Mouse (Mus musculus): ENCODE measurements around the gene Ankrd34a.

GRCm38 (mm10) chr3:96561946-96562681, 34.3 kb upstream of the Ankrd34a start:
- TF ChIP-seq CTCF (IDR thresholded peaks at IDR 0.05; ENCODE audit: control insufficient read depth, insufficient read depth, insufficient read length): no peak
- no peak for TF ChIP-seq MYOD1 (IDR thresholded peaks at IDR 0.05; ENCODE audit: control insufficient read depth, insufficient read length, low read depth)
- no peak for TF ChIP-seq CEBPB (IDR thresholded peaks at IDR 0.05; ENCODE audit: low read depth)
- TF ChIP-seq MAX (IDR thresholded peaks at IDR 0.05): no peak
- no peak for TF ChIP-seq MYOG (IDR thresholded peaks at IDR 0.05; ENCODE audit: control insufficient read depth, extremely low read depth, insufficient read length)
- TF ChIP-seq USF1 (IDR thresholded peaks at IDR 0.05; ENCODE audit: low read depth): no peak
- TF ChIP-seq FOSL1 (IDR thresholded peaks at IDR 0.05; ENCODE audit: insufficient read depth, low read length, poor library complexity, severe bottlenecking): no peak

Data from C2C12 (cell line).